Mouse (Mus musculus): Measurements from ENCODE around the gene Ate1. TPM values are rescaled to one million over a fixed set of nuclear protein-coding genes. Genes with fewer than 3 reads are reported as not detected.

The Ate1 gene
- polyA plus RNA-seq, 1 experiment from 2014 or later = 72.9 TPM

- H3K9ac ChIP-seq = no peak overlapping the region
- peaks cover 14% of the 10 kb centered on the region for H3K36me3 ChIP-seq (ENCODE audit: insufficient read depth)
- 75% methylated on average over 9 of the region's 9 CpGs for WGBS
- no peak for DNase-seq
- no peak for TF ChIP-seq CTCF (IDR thresholded peaks at IDR 0.05; ENCODE audit: low read depth)
- no peaks in the 10 kb centered on the region for H3K9me3 ChIP-seq (ENCODE audit: low read depth, low read length)
- H3K4me3 ChIP-seq (ENCODE audit: low read depth, low read length) = no peak overlapping the region
- no peak for ATAC-seq (ENCODE audit: insufficient read depth)
- no peak overlapping the region for H3K27ac ChIP-seq (ENCODE audit: low read depth)
- H3K4me2 ChIP-seq = no peak overlapping the region
- no peaks in the 10 kb centered on the region for H3K4me1 ChIP-seq (ENCODE audit: insufficient read depth)
- H3K27me3 ChIP-seq (ENCODE audit: insufficient read depth, low read length) = no peaks in the 10 kb centered on the region
Observed at GRCm38 (mm10) chr7:130527306-130527705, 7.1 kb upstream of the Ate1 start.

- H3K9ac ChIP-seq = no peak overlapping the region
- H3K4me2 ChIP-seq = no peak overlapping the region
- no peak overlapping the region for H3K4me3 ChIP-seq (ENCODE audit: low read depth, low read length)
- H3K9me3 ChIP-seq (ENCODE audit: low read depth, low read length) = no peaks in the 10 kb centered on the region
- no peak for TF ChIP-seq CTCF (IDR thresholded peaks at IDR 0.05; ENCODE audit: low read depth)
- no peaks in the 10 kb centered on the region for H3K36me3 ChIP-seq (ENCODE audit: insufficient read depth)
- no peak for ATAC-seq (ENCODE audit: insufficient read depth)
- WGBS = 86% methylated on average over 8 of the region's 8 CpGs
- no peak for DNase-seq
- H3K27me3 ChIP-seq (ENCODE audit: insufficient read depth, low read length) = no peaks in the 10 kb centered on the region
- no peak overlapping the region for H3K27ac ChIP-seq (ENCODE audit: low read depth)
- peaks cover 4% of the 10 kb centered on the region; the same call in 1 of the 2 replicates for H3K4me1 ChIP-seq (ENCODE audit: insufficient read depth)
Observed at GRCm38 (mm10) chr7:130523451-130523850, 3.3 kb upstream of the Ate1 start.

GRCm38 (mm10) chr7:130520812-130521422 lies 748 bp upstream of the Ate1 start:
- H3K27ac ChIP-seq (ENCODE audit: low read depth) = peak overlapping the region; percentile 95; the same call in 1 of the 2 replicates

GRCm38 (mm10) chr7:130519096-130520048 lies 797 bp downstream of the Ate1 start:
- H3K4me3 ChIP-seq (ENCODE audit: low read depth, low read length) = peak overlapping the region; percentile 75
- ATAC-seq (ENCODE audit: insufficient read depth) (peak; percentile 98), DNase-seq (peak; percentile 100)
- H3K9ac ChIP-seq = peak overlapping the region; percentile 92
- H3K27ac ChIP-seq (ENCODE audit: low read depth) = peak overlapping the region; percentile 95
- no peak for TF ChIP-seq CTCF (IDR thresholded peaks at IDR 0.05; ENCODE audit: low read depth)
- no peaks in the 10 kb centered on the region for H3K27me3 ChIP-seq (ENCODE audit: insufficient read depth, low read length)
- peak overlapping the region; percentile 84 for H3K4me2 ChIP-seq
- no peaks in the 10 kb centered on the region for H3K9me3 ChIP-seq (ENCODE audit: low read depth, low read length)
- H3K4me1 ChIP-seq (ENCODE audit: insufficient read depth) = peaks cover 4% of the 10 kb centered on the region; the same call in 1 of the 2 replicates
- 0 out of 2 replicates have a peak, but pooled peaks cover 9% of the 10 kb centered on the region for H3K36me3 ChIP-seq (ENCODE audit: insufficient read depth)
- WGBS = under 1% methylated on average over 89 of the region's 90 CpGs

More at GRCm38 (mm10) chr7:130520812-130521422, 748 bp upstream of the Ate1 start:
- 77% methylated on average over 14 of the region's 14 CpGs for WGBS
- Histone ChIP-seq H3K4me1 (ENCODE audit: insufficient read depth) (peaks cover 4% of the 10 kb centered on the region; the same call in 1 of the 2 replicates), H3K4me2 (peak overlapping the region; percentile 84; the same call in 1 of the 2 replicates), H3K9ac (no peak overlapping the region), H3K9me3 (ENCODE audit: low read depth, low read length) (no peaks in the 10 kb centered on the region), H3K36me3 (ENCODE audit: insufficient read depth) (no peaks in the 10 kb centered on the region), H3K27me3 (ENCODE audit: insufficient read depth, low read length) (no peaks in the 10 kb centered on the region), H3K4me3 (ENCODE audit: low read depth, low read length) (no peak overlapping the region)
- DNase-seq = peak; percentile 13
- TF ChIP-seq CTCF (IDR thresholded peaks at IDR 0.05; ENCODE audit: low read depth) = no peak
- no peak for ATAC-seq (ENCODE audit: insufficient read depth)

GRCm38 (mm10) chr7:130518213-130519095 lies 1.7 kb downstream of the Ate1 start:
- Histone ChIP-seq H3K27ac (ENCODE audit: low read depth) (peak overlapping the region; percentile 95), H3K9me3 (ENCODE audit: low read depth, low read length) (no peaks in the 10 kb centered on the region), H3K4me1 (ENCODE audit: insufficient read depth) (peaks cover 4% of the 10 kb centered on the region; the same call in 1 of the 2 replicates), H3K27me3 (ENCODE audit: insufficient read depth, low read length) (no peaks in the 10 kb centered on the region), H3K36me3 (ENCODE audit: insufficient read depth) (peaks cover 16% of the 10 kb centered on the region; the same call in 1 of the 2 replicates), H3K4me3 (ENCODE audit: low read depth, low read length) (peak overlapping the region; percentile 75), H3K4me2 (peak overlapping the region; percentile 84), H3K9ac (peak overlapping the region; percentile 92)
- ATAC-seq (ENCODE audit: insufficient read depth) (no peak), DNase-seq (peak; percentile 72)
- no peak for TF ChIP-seq CTCF (IDR thresholded peaks at IDR 0.05; ENCODE audit: low read depth)
- 22% methylated on average over 26 of the region's 26 CpGs for WGBS

- peaks cover 77% of the 10 kb centered on the region for H3K36me3 ChIP-seq (ENCODE audit: insufficient read depth)
- 93% methylated on average over 5 of the region's 5 CpGs for WGBS
- no peak overlapping the region for H3K4me2 ChIP-seq
- H3K4me3 ChIP-seq (ENCODE audit: low read depth, low read length) = no peak overlapping the region
- no peak overlapping the region for H3K27ac ChIP-seq (ENCODE audit: low read depth)
- H3K27me3 ChIP-seq (ENCODE audit: insufficient read depth, low read length) = no peaks in the 10 kb centered on the region
- H3K9ac ChIP-seq = no peak overlapping the region
- DNase-seq = no peak
- ATAC-seq (ENCODE audit: insufficient read depth) = no peak
- no peaks in the 10 kb centered on the region for H3K9me3 ChIP-seq (ENCODE audit: low read depth, low read length)
- TF ChIP-seq CTCF (IDR thresholded peaks at IDR 0.05; ENCODE audit: low read depth) = no peak
- H3K4me1 ChIP-seq (ENCODE audit: insufficient read depth) = no peaks in the 10 kb centered on the region
Observed at GRCm38 (mm10) chr7:130510243-130510642, 9.9 kb downstream of the Ate1 start.

Measured in lung, embryonic 14.5 days (tissue).